Mouse (Mus musculus) cerebellum, adult 11-12 months (tissue): Measurements from ENCODE around the gene Acsl5.

Experiments
- DNase-seq: peaks from one replicate; pipeline ENCODE4 v3.0.0; 2022

The Acsl5 gene

DNA sequence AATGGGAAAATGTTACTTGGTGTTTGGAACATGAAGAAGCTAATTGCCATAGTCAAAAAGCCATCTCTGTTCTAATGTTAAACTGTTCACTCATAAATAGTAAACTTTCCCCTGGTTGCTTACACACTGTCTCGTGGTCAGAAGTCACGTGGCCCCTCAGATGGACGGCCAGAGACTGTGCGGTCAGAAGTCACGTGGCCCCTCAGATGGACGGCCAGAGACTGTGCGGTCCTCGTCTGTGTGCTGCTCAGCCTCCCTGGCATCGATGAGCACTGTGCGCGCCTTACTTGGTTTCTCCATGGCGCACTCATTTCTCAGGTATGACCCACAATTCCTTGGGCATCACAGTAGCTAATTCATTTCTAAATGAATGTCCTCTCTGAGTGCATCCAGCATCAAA is 84.7 kb downstream of the Acsl5 start:
- no peak for DNase-seq

- no peak for DNase-seq
Observed at GRCm38 (mm10) chr19:55337066-55337465, 85.3 kb downstream of the Acsl5 start.

DNA sequence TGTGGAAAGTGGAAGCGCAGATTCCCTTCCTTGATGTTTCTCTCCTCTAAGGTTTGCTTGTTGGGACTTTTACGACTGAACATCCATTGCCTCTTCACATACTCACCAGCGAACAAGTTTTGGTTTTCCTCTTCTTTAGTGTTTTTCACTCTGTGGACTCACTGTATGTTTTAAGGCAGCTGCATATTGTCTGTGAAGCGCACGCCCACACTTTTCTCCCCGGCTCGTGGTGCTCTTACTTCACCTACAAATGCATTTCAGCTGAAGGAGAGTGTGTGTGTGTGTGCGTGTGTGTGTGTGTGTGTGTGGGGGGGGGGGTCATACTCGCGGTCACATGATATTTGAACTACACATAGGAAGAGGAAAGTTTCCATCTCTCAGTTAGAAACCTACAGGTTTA is 85.9 kb downstream of the Acsl5 start:
- DNase-seq, result no peak

DNA sequence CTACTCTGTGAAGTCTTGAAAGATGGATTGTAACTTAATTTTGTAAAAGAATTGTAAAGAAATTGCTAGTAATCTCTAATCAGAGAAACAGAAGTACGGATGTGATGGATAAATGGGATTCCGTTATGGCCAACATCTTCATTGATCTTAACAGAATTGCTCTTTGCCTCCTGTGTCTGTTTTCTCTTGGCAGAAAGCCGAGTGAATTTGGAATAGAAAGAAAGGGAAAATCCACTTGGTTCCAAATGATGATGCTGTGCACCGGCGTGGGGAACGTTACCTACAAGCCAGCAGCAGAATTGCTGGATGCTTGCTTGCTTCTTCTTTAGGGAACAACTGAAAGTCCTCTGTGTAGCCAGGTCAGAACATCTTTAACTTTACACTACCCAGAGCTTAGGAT is 88.8 kb downstream of the Acsl5 start:
- DNase-seq, result no peak

GRCm38 (mm10) chr19:55341377-55341776 is 89.6 kb downstream of the Acsl5 start:
- no peak for DNase-seq

- no peak for DNase-seq
Observed at GRCm38 (mm10) chr19:55342423-55342822, 90.7 kb downstream of the Acsl5 start.

DNA sequence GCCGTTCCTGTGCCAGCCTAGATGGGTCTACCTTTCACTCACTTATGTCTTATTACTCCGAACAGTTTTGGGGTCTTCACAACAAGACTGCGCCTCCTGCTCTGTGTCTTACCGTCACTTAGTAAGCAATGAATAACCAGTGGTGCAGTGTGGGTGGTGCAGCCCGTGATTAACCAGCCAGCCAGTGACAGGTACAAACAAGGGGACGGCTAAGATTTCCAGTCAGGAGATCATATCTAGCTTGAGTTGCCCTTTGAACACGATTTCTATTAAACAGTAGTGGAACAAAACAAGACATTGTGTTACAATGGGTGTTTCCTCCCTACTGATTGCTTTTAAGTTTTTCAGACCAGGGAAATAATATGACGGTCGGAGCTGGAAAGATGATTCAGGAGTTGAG is 91.5 kb downstream of the Acsl5 start:
- no peak for DNase-seq
